Mouse (Mus musculus) left cerebral cortex, adult 9 months (tissue): ENCODE results near the gene Dedd2.

ENCODE experiments used
- DNase-seq, 2 experiments: peaks; one replicate each; pipeline ENCODE4 v3.0.0; 2022; ENCODE audit warnings: low spot score in 2 of 2

The Dedd2 gene

GRCm38 (mm10) chr7:25246759-25247137 is 26.3 kb upstream of the Dedd2 start:
- no peak for DNase-seq

GRCm38 (mm10) chr7:25246079-25246758 is 25.8 kb upstream of the Dedd2 start:
- DNase-seq: peak in 1 of 2 experiments; percentile 71

GRCm38 (mm10) chr7:25244562-25245369 is 24.4 kb upstream of the Dedd2 start:
- no peak for DNase-seq

GRCm38 (mm10) chr7:25243361-25243760 is 22.9 kb upstream of the Dedd2 start:
- DNase-seq: no peak

- DNase-seq: peak; percentile 82 to 90
Observed at GRCm38 (mm10) chr7:25241062-25241461, 20.6 kb upstream of the Dedd2 start.

GRCm38 (mm10) chr7:25240631-25241030 is 20.2 kb upstream of the Dedd2 start:
- DNase-seq: no peak

- DNase-seq: peak in 1 of 2 experiments; percentile 91
Observed at GRCm38 (mm10) chr7:25238829-25239623, 18.6 kb upstream of the Dedd2 start.

GRCm38 (mm10) chr7:25238015-25238706 is 17.7 kb upstream of the Dedd2 start:
- peak; percentile 96 to 97 for DNase-seq

GRCm38 (mm10) chr7:25237249-25238014 is 17.0 kb upstream of the Dedd2 start, which contains the start of gene Gsk3a:
Gene Gsk3a, minus strand, starts transcription at chr7:25237851.
- peak; percentile 93 to 98 for DNase-seq

GRCm38 (mm10) chr7:25235526-25235925 is 15.1 kb upstream of the Dedd2 start:
- DNase-seq: no peak

GRCm38 (mm10) chr7:25233061-25233460 is 12.6 kb upstream of the Dedd2 start:
- no peak for DNase-seq

GRCm38 (mm10) chr7:25232101-25232648 is 11.8 kb upstream of the Dedd2 start:
- no peak for DNase-seq

- DNase-seq: no peak
Observed at GRCm38 (mm10) chr7:25230690-25231285, 10.4 kb upstream of the Dedd2 start.

- no peak for DNase-seq
Observed at GRCm38 (mm10) chr7:25227523-25228300, 7.3 kb upstream of the Dedd2 start.

- DNase-seq: no peak
Observed at GRCm38 (mm10) chr7:25222275-25222967, 2.0 kb upstream of the Dedd2 start.

- DNase-seq: peak; percentile 95 to 97
Observed at GRCm38 (mm10) chr7:25221102-25221883, 878 bp upstream of the Dedd2 start, which contains the start of gene Zfp526. Gene Zfp526, plus strand, starts transcription at chr7:25221425.

GRCm38 (mm10) chr7:25219756-25220456 is 509 bp downstream of the Dedd2 start:
- peak; percentile 85 to 96 for DNase-seq
